Mouse (Mus musculus) neural tube, embryonic 11.5 days (tissue): ENCODE results near the gene Gtf2h5. TPM values are rescaled to one million over a fixed set of nuclear protein-coding genes. Genes with fewer than 3 reads are reported as not detected.

Experiments used
- ATAC-seq: fragments of 200-750 bp; cut with Nextera tagmentation; 2 replicates; pipeline ENCODE4 v1.8.0; 2017; ENCODE audit warnings: moderate number of reproducible peaks, mild to moderate bottlenecking, moderate TSS enrichment, moderate library complexity; ENCODE audit not compliant: insufficient read depth, low FRiP score, low TSS enrichment
- DNase-seq: peaks from one replicate; pipeline ENCODE4 v3.0.0-alpha.2; 2015; ENCODE audit warnings: low spot score
- H3K27ac ChIP-seq: fragments of 300-500 bp; sonication (generic); 2 replicates; pipeline ENCODE4 v1.5.1; 2014; ENCODE audit warnings: low read depth, mild to moderate bottlenecking, low read length
- H3K27me3 ChIP-seq: fragments of 300-500 bp; sonication (generic); 2 replicates; pipeline ENCODE4 v1.6.1; 2014; ENCODE audit warnings: mild to moderate bottlenecking, low read length, mixed read lengths; ENCODE audit not compliant: control insufficient read depth, insufficient read depth
- H3K36me3 ChIP-seq: fragments of 300-500 bp; sonication (generic); 2 replicates; pipeline ENCODE4 v1.6.1; 2014; ENCODE audit warnings: mild to moderate bottlenecking, low read length, moderate library complexity, mixed read lengths; ENCODE audit not compliant: control insufficient read depth, insufficient read depth
- H3K4me1 ChIP-seq: fragments of 300-500 bp; sonication (generic); 2 replicates; pipeline ENCODE4 v1.6.1; 2014; ENCODE audit warnings: low read length, mixed read lengths; ENCODE audit not compliant: control insufficient read depth, insufficient read depth
- H3K4me2 ChIP-seq: fragments of 300-500 bp; sonication (generic); 2 replicates; pipeline ENCODE4 v1.6.1; 2014; ENCODE audit warnings: low read depth, mild to moderate bottlenecking, moderate library complexity
- H3K4me3 ChIP-seq: fragments of 300-500 bp; sonication (generic); 2 replicates; pipeline ENCODE4 v1.5.1; 2014; ENCODE audit warnings: low read depth, low read length
- H3K9ac ChIP-seq: fragments of 300-500 bp; sonication (generic); 2 replicates; pipeline ENCODE4 v1.6.1; 2014; ENCODE audit warnings: mild to moderate bottlenecking, low read length
- H3K9me3 ChIP-seq: fragments of 300-500 bp; sonication (generic); 2 replicates; pipeline ENCODE4 v1.6.1; 2016; ENCODE audit warnings: low read length; ENCODE audit not compliant: control insufficient read depth
- WGBS: fragments of 180-500 bp; shearing (Covaris S2); extraction: QIAGEN DNeasy Blood & Tissue Kit; methylation state at CpG from one replicate; pipeline ENCODE4 v1.1.7; 2014; 5-methylcytosine and 5-hydroxymethylcytosine counted together
- microRNA-seq: library from miRNA; unstranded; fragments of <30 nt; microRNA quantifications from one replicate; pipeline ENCODE4, GENCODE M21; 2016
- polyA plus RNA-seq: library from polyadenylated mRNA; unstranded; fragments of >200 nt; fragmentation: Nextera tagmentation; extraction: Ambion mirVana; gene quantifications from 2 replicates; pipeline ENCODE4 v1.2.1, GENCODE M21; 2014

The Gtf2h5 gene
- polyA plus RNA-seq, 1 experiment from 2014 or later = 163 TPM

DNA sequence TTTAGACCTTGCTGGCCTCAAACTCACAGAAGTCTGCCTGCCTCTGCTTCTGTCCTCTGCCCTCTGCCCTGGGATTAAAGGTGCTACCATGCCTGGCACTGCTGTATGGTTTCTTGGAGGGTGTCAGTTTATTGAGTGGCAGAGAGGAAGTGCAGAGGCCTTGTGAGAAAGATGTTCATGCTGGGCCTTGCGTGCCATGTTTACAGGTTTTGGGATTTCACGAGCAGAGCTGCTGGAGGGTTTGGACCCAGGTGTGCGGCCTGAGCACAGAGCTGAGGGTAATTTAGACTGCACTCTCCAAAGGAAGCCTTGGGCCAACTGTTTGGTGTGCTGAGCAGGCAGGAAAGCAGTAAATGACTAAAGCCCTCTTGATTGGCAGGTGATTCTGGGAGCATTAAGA is 38.3 kb downstream of the Gtf2h5 start:
- Histone ChIP-seq H3K4me1 (no peaks in the 10 kb centered on the region), H3K9ac (no peak overlapping the region), H3K27ac (no peak overlapping the region), H3K36me3 (peaks cover 3% of the 10 kb centered on the region; the same call in 1 of the 2 replicates), H3K9me3 (no peaks in the 10 kb centered on the region), H3K4me2 (no peak overlapping the region), H3K4me3 (no peak overlapping the region), H3K27me3 (no peaks in the 10 kb centered on the region)
- 87% methylated on average over 3 of the region's 3 CpGs for WGBS
- DNase-seq (no peak), ATAC-seq (no peak)

DNA sequence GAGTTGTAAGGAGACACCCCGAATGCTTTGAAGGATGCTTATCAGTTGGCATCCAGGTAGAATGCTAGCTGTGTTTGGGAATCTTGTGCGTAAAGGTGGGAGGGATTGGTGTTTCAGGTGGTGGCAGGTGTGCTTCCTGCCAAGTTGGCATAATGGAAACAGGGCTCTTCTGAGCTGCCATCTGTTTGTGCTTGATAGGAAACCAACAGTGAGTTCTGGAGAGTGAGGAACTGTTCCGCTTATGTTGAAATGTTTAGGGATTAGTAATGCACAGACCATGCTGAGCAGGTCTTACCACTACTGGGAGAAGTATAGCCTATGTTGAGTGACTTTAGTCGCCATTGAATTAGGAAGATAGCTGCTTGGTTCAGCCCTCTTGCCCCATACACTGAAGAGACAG is 39.3 kb downstream of the Gtf2h5 start:
- Histone ChIP-seq H3K27me3 (no peaks in the 10 kb centered on the region), H3K4me1 (no peaks in the 10 kb centered on the region), H3K9ac (no peak overlapping the region), H3K4me3 (no peak overlapping the region), H3K36me3 (peaks cover 3% of the 10 kb centered on the region), H3K9me3 (no peaks in the 10 kb centered on the region), H3K27ac (no peak overlapping the region), H3K4me2 (no peak overlapping the region)
- 96% methylated on average over 4 of the region's 4 CpGs for WGBS
- DNase-seq (no peak), ATAC-seq (no peak)

DNA sequence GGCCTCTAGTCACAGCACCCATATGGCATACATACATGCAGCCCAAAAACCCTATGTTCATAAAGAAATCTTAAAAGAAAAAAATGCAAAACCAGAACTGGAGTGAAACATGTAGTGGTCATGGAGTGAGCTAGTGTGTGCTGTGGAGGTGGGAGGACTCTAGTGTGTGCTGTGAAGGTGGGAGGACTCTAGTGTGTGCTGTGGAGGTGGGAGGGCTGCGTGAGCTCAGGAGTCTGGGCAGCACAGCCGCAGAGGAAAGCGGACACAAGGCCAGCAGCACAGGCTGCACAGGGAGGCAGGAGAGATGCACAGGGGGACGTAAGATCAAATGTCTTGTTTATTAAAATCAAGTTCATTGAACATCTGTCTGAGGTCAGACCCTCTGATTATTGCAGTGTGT is 44.2 kb downstream of the Gtf2h5 start:
- 91% methylated on average over 4 of the region's 4 CpGs for WGBS
- peaks cover 5% of the 10 kb centered on the region for H3K36me3 ChIP-seq
- H3K27ac ChIP-seq = no peak overlapping the region
- H3K4me3 ChIP-seq = no peak overlapping the region
- H3K9ac ChIP-seq = no peak overlapping the region
- ATAC-seq (no peak), DNase-seq (no peak)
- H3K4me2 ChIP-seq = no peak overlapping the region
- no peaks in the 10 kb centered on the region for H3K4me1 ChIP-seq
- no peaks in the 10 kb centered on the region for H3K9me3 ChIP-seq
- no peaks in the 10 kb centered on the region for H3K27me3 ChIP-seq

DNA sequence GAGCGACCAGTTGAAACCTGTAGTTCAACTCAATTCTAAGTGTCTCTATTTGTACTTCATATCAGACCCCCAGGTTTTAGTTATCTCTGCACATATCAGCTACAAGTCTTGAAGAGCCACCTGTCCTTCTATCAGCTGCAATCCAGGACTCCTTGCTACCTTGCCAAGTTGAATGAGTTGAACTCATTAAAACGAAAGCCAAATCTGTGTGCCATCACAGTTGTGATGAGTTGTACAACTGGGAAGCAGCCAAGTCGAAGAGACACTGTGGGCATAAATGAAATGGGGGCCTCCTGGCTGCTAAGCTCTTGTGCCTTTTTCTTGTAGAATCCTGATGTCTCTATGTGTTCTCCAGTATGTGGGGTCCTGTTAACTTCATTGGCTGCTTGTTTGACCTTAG is 45.9 kb downstream of the Gtf2h5 start:
- 94% methylated on average over 3 of the region's 3 CpGs for WGBS
- Histone ChIP-seq H3K4me2 (no peak overlapping the region), H3K4me3 (no peak overlapping the region), H3K27me3 (no peaks in the 10 kb centered on the region), H3K9me3 (no peaks in the 10 kb centered on the region), H3K9ac (no peak overlapping the region), H3K36me3 (peaks cover 5% of the 10 kb centered on the region), H3K27ac (no peak overlapping the region), H3K4me1 (no peaks in the 10 kb centered on the region)
- ATAC-seq (no peak), DNase-seq (no peak)

DNA sequence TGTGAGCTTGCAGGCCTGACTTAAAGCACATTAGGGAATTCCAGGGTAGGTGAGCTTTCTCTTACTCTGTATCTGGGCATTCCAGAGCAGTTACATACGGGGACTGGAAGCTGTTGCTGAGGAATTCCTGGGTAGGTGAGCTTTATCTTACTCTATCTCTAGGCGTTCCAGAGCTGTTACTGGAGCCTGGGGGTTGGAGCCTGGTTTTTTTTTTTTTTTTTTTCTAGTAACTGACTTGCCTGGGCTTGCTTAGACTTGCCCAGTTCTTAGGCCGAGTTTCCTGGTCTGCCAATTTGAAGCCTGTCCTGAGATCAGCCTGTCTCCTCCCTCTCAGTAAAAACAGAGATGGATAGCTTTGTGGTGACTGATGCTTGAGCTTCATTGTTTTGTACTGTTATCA is 48.5 kb downstream of the Gtf2h5 start:
- Histone ChIP-seq H3K27me3 (no peaks in the 10 kb centered on the region), H3K4me2 (no peak overlapping the region), H3K9ac (no peak overlapping the region), H3K4me3 (no peak overlapping the region), H3K27ac (no peak overlapping the region), H3K4me1 (no peaks in the 10 kb centered on the region), H3K36me3 (peaks cover 2% of the 10 kb centered on the region; the same call in 1 of the 2 replicates), H3K9me3 (no peaks in the 10 kb centered on the region)
- ATAC-seq (no peak), DNase-seq (no peak)
- 59% methylated on average over 3 of the region's 3 CpGs for WGBS

DNA sequence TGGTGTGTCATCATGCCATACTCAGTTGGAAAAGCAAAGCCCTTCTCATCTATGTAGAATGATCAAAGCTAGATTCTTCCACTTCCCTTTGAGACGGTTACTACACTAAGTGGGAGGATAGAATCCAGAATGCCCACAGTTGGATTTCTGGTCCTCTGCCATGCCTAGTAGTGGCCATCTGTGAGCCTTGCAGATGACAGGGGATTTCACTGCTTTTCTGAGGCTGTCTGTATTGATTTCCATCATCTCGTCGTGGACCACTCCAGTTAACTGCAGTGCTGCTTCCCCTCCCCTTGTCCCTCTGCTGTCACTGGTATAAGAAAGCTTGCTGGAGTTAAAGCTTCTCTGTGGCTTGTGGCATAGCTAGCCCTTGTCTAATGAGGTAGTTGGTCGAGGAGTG is 49.8 kb downstream of the Gtf2h5 start:
- WGBS = 88% methylated on average over 4 of the region's 4 CpGs
- DNase-seq (no peak), ATAC-seq (no peak)
- H3K4me2 ChIP-seq = no peak overlapping the region
- no peak overlapping the region for H3K4me3 ChIP-seq
- 0 out of 2 replicates have a peak, but pooled peaks cover 2% of the 10 kb centered on the region for H3K36me3 ChIP-seq
- H3K4me1 ChIP-seq = no peaks in the 10 kb centered on the region
- no peak overlapping the region for H3K27ac ChIP-seq
- H3K9me3 ChIP-seq = no peaks in the 10 kb centered on the region
- H3K9ac ChIP-seq = no peak overlapping the region
- H3K27me3 ChIP-seq = no peaks in the 10 kb centered on the region

DNA sequence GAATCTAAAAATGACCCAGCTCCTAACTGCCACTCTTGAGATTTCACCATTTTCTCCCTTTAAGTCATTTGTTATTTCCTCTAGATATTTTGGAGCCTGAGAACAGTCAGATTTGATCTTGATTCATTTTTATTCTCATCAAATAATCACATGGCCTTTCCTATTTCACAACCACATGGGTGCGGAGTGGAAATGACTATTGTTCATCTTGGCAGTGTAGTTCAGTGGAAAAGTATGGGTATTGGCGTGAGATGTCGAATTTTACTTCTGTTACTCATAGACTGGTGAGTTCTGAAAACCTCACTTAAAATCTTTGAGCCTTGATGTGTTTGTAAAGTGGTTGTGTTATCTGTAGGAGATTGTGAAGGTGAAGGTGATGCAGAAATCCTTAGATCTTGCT is 51.5 kb downstream of the Gtf2h5 start:
- Histone ChIP-seq H3K4me3 (no peak overlapping the region), H3K9ac (no peak overlapping the region), H3K27ac (no peak overlapping the region), H3K27me3 (no peaks in the 10 kb centered on the region), H3K36me3 (no peaks in the 10 kb centered on the region), H3K9me3 (no peaks in the 10 kb centered on the region), H3K4me1 (no peaks in the 10 kb centered on the region), H3K4me2 (no peak overlapping the region)
- ATAC-seq = no peak
- WGBS = 91% methylated on average over 3 of the region's 3 CpGs
- DNase-seq = no peak

Small RNA genes within 50 kb of the gene (microRNA-seq; reads per million reads assigned to microRNA genes)
- not detected for gene Gm22774

Other genes starting within 250 kb of the Gtf2h5 start
- gene Snx9, start 238.5 kb upstream of the Gtf2h5 start, polyA plus RNA-seq = 22.9 and 23.1 TPM in 2 replicates
- gene Synj2, start 138.5 kb upstream of the Gtf2h5 start, polyA plus RNA-seq = 1.8 and 2.3 TPM in 2 replicates
- gene Serac1, start within 50 bp of the Gtf2h5 start, polyA plus RNA-seq = 7.9 and 9.0 TPM in 2 replicates
- gene Tulp4, start 26.7 kb downstream of the Gtf2h5 start, polyA plus RNA-seq = 122 and 133 TPM in 2 replicates
- 29.8 and 31.9 TPM in 2 replicates for gene Tmem181a, start 177.1 kb downstream of the Gtf2h5 start, polyA plus RNA-seq
- 33.0 and 34.2 TPM in 2 replicates for gene Dynlt1a, start 237.7 kb downstream of the Gtf2h5 start, polyA plus RNA-seq